Mouse (Mus musculus) CH12.LX (cell line): ENCODE measurements around the gene Dglucy.

ENCODE experiments used
- CTCF ChIP-seq, 2 experiments: IDR thresholded peaks in 1 of 2; conservative IDR thresholded peaks in 1 of 2; 2 replicates each; pipeline ENCODE4 v1.5.1; 2011 to 2012; ENCODE audit warnings: low read depth in 2 of 2, low read length in 2 of 2, improper control_type of control experiment in 1 of 2, inconsistent platforms in 1 of 2, mild to moderate bottlenecking in 1 of 2, moderate library complexity in 1 of 2
- JUND ChIP-seq: conservative IDR thresholded peaks from 2 replicates; pipeline ENCODE4 v1.6.1; 2011; ENCODE audit warnings: low read depth, low read length, improper control_type of control experiment
- NELFE ChIP-seq: IDR thresholded peaks from 2 replicates; pipeline ENCODE4 v1.6.1; 2011; ENCODE audit warnings: low read depth, low read length, improper control_type of control experiment
- ZNF384 ChIP-seq: IDR thresholded peaks from 2 replicates; pipeline ENCODE4 v1.6.1; 2012; ENCODE audit warnings: low read depth, low read length, improper control_type of control experiment, inconsistent platforms

GRCm38 (mm10) chr12:100924646-100925339 lies 145.9 kb downstream of the Dglucy start:
- TF ChIP-seq CTCF (conservative IDR thresholded peaks at IDR 0.05 in 1 of 2, IDR thresholded peaks at IDR 0.05 in 1 of 2; ENCODE audit: low read depth in 2 of 2, low read length in 2 of 2) (no peak), NELFE (no peak), JUND (no peak), ZNF384 (no peak)
